Mouse (Mus musculus) cerebellum, postnatal 36 days (tissue): ENCODE measurements around the gene Celf2.
A peak's percentile ranks its signal among the peaks of the same experiment; 100 is the strongest.

ENCODE experiments used
- DNase-seq, 2 experiments: peaks; one replicate each; pipeline ENCODE4 v3.0.0; 2021 to 2022; ENCODE audit warnings: mixed read lengths in 2 of 2

Celf2 gene

GRCm38 (mm10) chr2:6893597-6893996 is 615.8 kb downstream of the Celf2 start:
- DNase-seq, result no peak

GRCm38 (mm10) chr2:6893095-6893494 is 616.3 kb downstream of the Celf2 start:
- DNase-seq, result no peak

- DNase-seq, result peak in 1 of 2 experiments; percentile 31
These were observed 624.3 kb downstream of the Celf2 start for GRCm38 (mm10) chr2:6884796-6885711.

GRCm38 (mm10) chr2:6883996-6884795 is 625.2 kb downstream of the Celf2 start:
- peak; percentile 26 to 63 for DNase-seq

GRCm38 (mm10) chr2:6882236-6882885 is 627.0 kb downstream of the Celf2 start:
- peak in 1 of 2 experiments; percentile 35 for DNase-seq

- DNase-seq, result peak in 1 of 2 experiments; percentile 44
These were observed 628.3 kb downstream of the Celf2 start for GRCm38 (mm10) chr2:6880941-6881575.

GRCm38 (mm10) chr2:6877094-6877493 is 632.3 kb downstream of the Celf2 start:
- DNase-seq, result no peak

- DNase-seq, result no peak
These were observed 632.8 kb downstream of the Celf2 start for GRCm38 (mm10) chr2:6876547-6876946.

- peak; percentile 21 to 49 for DNase-seq
These were observed 634.2 kb downstream of the Celf2 start for GRCm38 (mm10) chr2:6875071-6875611.

GRCm38 (mm10) chr2:6874266-6874955 is 635.0 kb downstream of the Celf2 start:
- peak; percentile 60 to 73 for DNase-seq

GRCm38 (mm10) chr2:6873711-6874110 is 635.7 kb downstream of the Celf2 start:
- no peak for DNase-seq

- no peak for DNase-seq
These were observed 636.5 kb downstream of the Celf2 start for GRCm38 (mm10) chr2:6872894-6873255.

GRCm38 (mm10) chr2:6872131-6872893 is 637.1 kb downstream of the Celf2 start:
- DNase-seq, result peak; percentile 77 to 85

- peak in 1 of 2 experiments; percentile 55 for DNase-seq
These were observed 637.9 kb downstream of the Celf2 start for GRCm38 (mm10) chr2:6871281-6872130.

GRCm38 (mm10) chr2:6869956-6870710 is 639.2 kb downstream of the Celf2 start:
- no peak for DNase-seq

- DNase-seq, result no peak
These were observed 642.1 kb downstream of the Celf2 start for GRCm38 (mm10) chr2:6867297-6867696.

- DNase-seq, result no peak
These were observed 643.6 kb downstream of the Celf2 start for GRCm38 (mm10) chr2:6865785-6866184.

GRCm38 (mm10) chr2:6850102-6850644 is 659.2 kb downstream of the Celf2 start:
- no peak for DNase-seq

GRCm38 (mm10) chr2:6849388-6849787 is 660.0 kb downstream of the Celf2 start:
- DNase-seq, result no peak
